Mouse (Mus musculus): Measurements from ENCODE around the gene Piga. TPM values are rescaled to one million over a fixed set of nuclear protein-coding genes. Genes with fewer than 3 reads are reported as not detected.

Piga gene
- polyA plus RNA-seq (2014; fragmentation: Illumina TruSeq; extraction: RNeasy Lipid Tissue Mini Kit (QIAGEN cat#74804); ENCODE audit: low read depth, low replicate concordance), result 24.7 TPM

DNA sequence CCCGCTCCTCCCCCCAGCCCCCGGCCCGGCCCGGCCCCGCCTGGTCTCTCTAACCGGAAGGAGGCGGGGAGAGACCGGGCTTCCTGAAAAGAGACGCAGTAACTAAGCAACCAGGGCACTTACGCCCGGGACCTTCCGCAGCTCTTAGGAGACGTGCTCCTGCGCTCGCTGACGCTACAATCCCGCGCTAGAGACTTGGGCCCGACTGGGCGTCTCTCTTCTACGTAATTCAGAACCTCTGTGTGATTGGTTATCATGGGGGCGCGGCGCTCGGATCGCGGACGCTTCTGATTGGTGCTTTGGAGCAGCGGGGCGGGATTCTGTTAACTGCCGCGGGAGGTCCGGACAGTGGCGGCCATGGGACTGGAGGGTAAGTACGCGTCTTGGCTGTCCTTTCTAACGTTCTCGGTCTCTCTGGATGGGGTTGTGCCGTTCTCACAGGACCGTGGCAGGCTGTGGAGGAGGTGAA, at the start of gene Piga:
Piga (plus strand) TSS at position 317 of the 469 bp plus-strand sequence.

DNA sequence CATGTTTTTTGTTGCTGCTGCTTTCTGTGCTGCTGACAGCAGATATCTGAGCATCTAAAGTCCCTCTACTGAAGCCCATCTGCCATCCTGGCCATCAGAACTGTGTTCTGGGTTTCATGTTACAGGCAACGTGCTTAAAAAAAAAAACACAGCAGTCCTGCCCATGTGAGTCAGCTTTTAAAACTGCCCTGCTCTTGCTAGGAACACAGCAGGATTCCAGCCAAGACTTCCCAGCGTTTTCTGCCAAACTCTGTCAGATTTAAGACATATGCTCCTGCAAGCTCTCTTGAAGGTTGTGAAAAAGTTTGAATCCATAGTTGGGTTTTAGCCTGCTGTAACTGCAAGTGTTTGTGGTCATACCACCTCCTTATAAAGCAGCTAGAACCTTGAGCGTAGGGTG, 46.5 kb upstream of the Piga start, which contains the start of gene Vegfd:
Vegfd (plus strand) TSS at position 298 of the 400 bp plus-strand sequence.

DNA sequence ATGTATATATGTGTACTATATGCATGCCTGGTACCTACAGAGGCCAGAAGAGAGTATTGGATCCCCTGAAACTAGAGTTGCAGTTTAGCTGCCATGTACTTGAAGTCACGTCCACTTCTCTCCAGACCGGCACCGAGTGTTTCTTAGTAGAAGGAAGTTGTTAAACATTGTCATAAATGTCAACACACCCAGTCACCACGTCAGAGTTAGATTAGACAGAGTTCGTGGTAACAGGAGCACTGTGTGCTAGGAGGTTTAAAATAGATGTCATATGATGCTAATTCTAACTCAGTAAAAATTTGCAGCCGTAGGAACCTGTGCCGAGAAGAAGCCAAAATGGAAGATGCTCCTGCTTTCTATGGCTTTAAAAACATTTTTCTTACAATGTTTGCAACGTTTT, 17.1 kb downstream of the Piga start, which contains the start of gene Asb11:
Asb11 (plus strand) TSS at position 286 of the 400 bp plus-strand sequence.

Other genes with a start within 250 kb of the Piga start
- 1.5 TPM for gene Bmx, start 161.6 kb upstream of the Piga start, polyA plus RNA-seq (2014; fragmentation: Illumina TruSeq; extraction: RNeasy Lipid Tissue Mini Kit (QIAGEN cat#74804); ENCODE audit: low read depth, low replicate concordance)
- 18.3 TPM for gene Pir, start 150.4 kb upstream of the Piga start, polyA plus RNA-seq (2014; fragmentation: Illumina TruSeq; extraction: RNeasy Lipid Tissue Mini Kit (QIAGEN cat#74804); ENCODE audit: low read depth, low replicate concordance)
- gene Vegfd, start 46.4 kb upstream of the Piga start, polyA plus RNA-seq (2014; fragmentation: Illumina TruSeq; extraction: RNeasy Lipid Tissue Mini Kit (QIAGEN cat#74804); ENCODE audit: low read depth, low replicate concordance), result 107 TPM
- gene Asb11, start 17.2 kb downstream of the Piga start, polyA plus RNA-seq (2014; fragmentation: Illumina TruSeq; extraction: RNeasy Lipid Tissue Mini Kit (QIAGEN cat#74804); ENCODE audit: low read depth, low replicate concordance), result 2.2 TPM
- not detected for gene Asb9, start 86.5 kb downstream of the Piga start, polyA plus RNA-seq (2014; fragmentation: Illumina TruSeq; extraction: RNeasy Lipid Tissue Mini Kit (QIAGEN cat#74804); ENCODE audit: low read depth, low replicate concordance)

Measured in adrenal gland, adult 10 weeks (tissue).